Mouse (Mus musculus): ENCODE data around the gene Pef1. TPM values are rescaled to one million over a fixed set of nuclear protein-coding genes. Genes with fewer than 3 reads are reported as not detected.

The Pef1 gene
- polyA plus RNA-seq (2012; rRNA removed) (24.9 and 31.4 TPM in 2 replicates), polyA plus RNA-seq (2014; fragmentation: Nextera tagmentation; extraction: Ambion mirVana) (38.9 and 41.3 TPM in 2 replicates)

DNA sequence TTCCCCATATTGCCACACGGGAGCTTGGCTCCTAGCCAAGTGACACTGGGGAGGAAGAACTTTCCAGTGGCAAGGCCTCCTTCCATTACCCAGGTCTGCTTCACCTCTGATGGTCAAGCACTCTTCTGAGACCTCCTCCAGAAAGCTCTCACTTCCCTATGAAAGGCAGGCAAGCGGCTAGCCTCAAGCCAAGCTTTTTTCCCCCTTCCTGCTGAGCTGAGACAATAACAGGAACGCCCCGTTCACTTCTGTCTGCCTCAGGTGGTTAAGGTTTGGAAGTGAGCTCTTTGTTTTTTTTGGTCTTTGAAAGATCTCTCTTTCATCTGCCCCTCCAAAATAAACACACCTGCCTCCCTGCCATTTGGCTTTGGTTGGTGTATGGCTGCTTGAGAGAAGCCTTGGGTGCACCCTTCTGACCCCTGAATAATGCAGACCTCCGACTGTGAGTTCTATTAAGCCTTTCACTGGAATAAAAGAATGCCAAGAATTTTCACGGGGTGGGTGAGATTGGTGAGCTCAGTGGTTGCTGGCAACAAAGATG lies at the start of gene Pef1:
Pef1 (plus strand) TSS at position 448 of the 541 bp plus-strand sequence.
- Histone ChIP-seq H3K9me3 (ENCODE audit: control insufficient read depth, low read length) (no peaks in the 10 kb centered on the region), H3K36me3 (replicated peaks; ENCODE audit: control insufficient read depth, insufficient read depth, low read depth) (no peaks in the 10 kb centered on the region), H3K27ac (no peak within 1 kb of the TSS), H3K9ac (replicated peaks) (no peak within 1 kb of the TSS), H3K4me1 (replicated peaks; ENCODE audit: control insufficient read depth in 2 of 2, insufficient read depth in 2 of 2, low read length in 1 of 2) (peaks cover 3 to 10% of the 10 kb centered on the region in 2 experiments; a peak in 2 of 4 replicates), H3K4me2 (ENCODE audit: low read depth) (no peak within 1 kb of the TSS), H3K4me3 (ENCODE audit: insufficient read depth in 1 of 2, low read depth in 2 of 2, low read length in 2 of 2) (no peak within 1 kb of the TSS), H3K27me3 (ENCODE audit: control insufficient read depth, insufficient read depth, low read length) (no peaks in the 10 kb centered on the region)
- DNase-seq (ENCODE audit: low read depth in 3 of 3, low spot score in 3 of 3): no peak
- ATAC-seq (ENCODE audit: insufficient read depth): no peak
- 18% methylated on average over 6 of the region's 6 CpGs for WGBS (ENCODE audit: insufficient replicate concordance)
- TF ChIP-seq EP300 (IDR thresholded peaks at IDR 0.05; ENCODE audit: low read depth): no peak
- TF ChIP-seq CTCF (IDR thresholded peaks at IDR 0.05; ENCODE audit: low read depth): no peak

DNA sequence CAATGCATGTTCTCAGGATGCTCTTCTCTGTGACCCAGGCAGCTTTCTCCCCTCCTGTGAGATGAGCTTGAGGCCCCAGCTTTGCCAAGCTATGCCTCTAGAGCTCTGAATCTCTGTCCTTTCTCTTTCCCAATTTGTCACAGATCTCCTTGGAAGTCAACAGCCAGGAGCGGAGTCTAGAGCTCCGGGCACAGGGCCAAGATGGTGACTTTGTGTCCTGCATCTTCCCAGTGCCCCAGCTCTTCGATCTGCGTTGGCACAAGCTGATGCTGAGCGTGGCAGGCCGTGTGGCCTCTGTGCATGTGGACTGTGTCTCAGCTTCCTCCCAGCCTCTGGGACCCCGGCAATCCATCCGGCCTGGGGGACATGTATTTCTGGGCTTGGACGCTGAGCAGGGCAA lies 49.2 kb upstream of the Pef1 start:
- Histone ChIP-seq H3K36me3 (replicated peaks; ENCODE audit: control insufficient read depth, insufficient read depth, low read depth) (no peaks in the 10 kb centered on the region), H3K4me3 (ENCODE audit: insufficient read depth in 1 of 2, low read depth in 2 of 2, low read length in 2 of 2) (no peak overlapping the region), H3K27ac (no peak overlapping the region), H3K9me3 (ENCODE audit: control insufficient read depth, low read length) (no peaks in the 10 kb centered on the region), H3K27me3 (ENCODE audit: control insufficient read depth, insufficient read depth, low read length) (no peaks in the 10 kb centered on the region), H3K9ac (replicated peaks) (no peak overlapping the region), H3K4me1 (replicated peaks; ENCODE audit: control insufficient read depth in 2 of 2, insufficient read depth in 2 of 2, low read length in 1 of 2) (no peaks in the 10 kb centered on the region), H3K4me2 (ENCODE audit: low read depth) (no peak overlapping the region)
- 74% methylated on average over 9 of the region's 9 CpGs for WGBS (ENCODE audit: insufficient replicate concordance)
- no peak for ATAC-seq (ENCODE audit: insufficient read depth)
- DNase-seq (ENCODE audit: low read depth in 3 of 3, low spot score in 3 of 3): no peak
- TF ChIP-seq EP300 (IDR thresholded peaks at IDR 0.05; ENCODE audit: low read depth): no peak
- TF ChIP-seq CTCF (IDR thresholded peaks at IDR 0.05; ENCODE audit: low read depth): no peak

DNA sequence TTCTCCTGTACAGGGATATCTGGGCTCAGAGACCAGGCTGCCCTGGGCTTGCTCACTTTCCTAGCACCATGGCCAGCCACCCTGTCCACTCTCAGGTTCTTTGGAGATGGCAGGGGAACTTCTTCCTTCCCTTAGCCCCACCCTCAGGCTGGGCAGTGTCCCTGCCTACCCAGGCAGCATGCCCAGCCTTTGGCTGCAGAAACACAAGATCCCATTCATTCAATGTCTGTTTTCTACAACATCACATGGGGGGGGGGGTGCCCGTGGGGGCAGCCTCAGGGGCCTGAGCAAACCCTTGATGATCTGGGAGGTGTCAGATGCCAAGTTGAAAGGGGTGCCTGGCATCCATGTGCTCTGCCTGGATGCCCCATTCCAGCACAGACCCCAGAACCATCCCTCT lies 47.6 kb upstream of the Pef1 start:
- ATAC-seq (ENCODE audit: insufficient read depth) (no peak), DNase-seq (ENCODE audit: low read depth in 3 of 3, low spot score in 3 of 3) (no peak)
- Histone ChIP-seq H3K9ac (replicated peaks) (no peak overlapping the region), H3K4me2 (ENCODE audit: low read depth) (no peak overlapping the region), H3K9me3 (ENCODE audit: control insufficient read depth, low read length) (no peaks in the 10 kb centered on the region), H3K27ac (no peak overlapping the region), H3K4me3 (ENCODE audit: insufficient read depth in 1 of 2, low read depth in 2 of 2, low read length in 2 of 2) (no peak overlapping the region), H3K4me1 (replicated peaks; ENCODE audit: control insufficient read depth in 2 of 2, insufficient read depth in 2 of 2, low read length in 1 of 2) (no peaks in the 10 kb centered on the region), H3K27me3 (ENCODE audit: control insufficient read depth, insufficient read depth, low read length) (no peaks in the 10 kb centered on the region), H3K36me3 (replicated peaks; ENCODE audit: control insufficient read depth, insufficient read depth, low read depth) (no peaks in the 10 kb centered on the region)
- TF ChIP-seq CTCF (IDR thresholded peaks at IDR 0.05; ENCODE audit: low read depth) (no peak), EP300 (IDR thresholded peaks at IDR 0.05; ENCODE audit: low read depth) (no peak)
- WGBS (ENCODE audit: insufficient replicate concordance): 29% methylated on average over 1 of the region's 1 CpGs

DNA sequence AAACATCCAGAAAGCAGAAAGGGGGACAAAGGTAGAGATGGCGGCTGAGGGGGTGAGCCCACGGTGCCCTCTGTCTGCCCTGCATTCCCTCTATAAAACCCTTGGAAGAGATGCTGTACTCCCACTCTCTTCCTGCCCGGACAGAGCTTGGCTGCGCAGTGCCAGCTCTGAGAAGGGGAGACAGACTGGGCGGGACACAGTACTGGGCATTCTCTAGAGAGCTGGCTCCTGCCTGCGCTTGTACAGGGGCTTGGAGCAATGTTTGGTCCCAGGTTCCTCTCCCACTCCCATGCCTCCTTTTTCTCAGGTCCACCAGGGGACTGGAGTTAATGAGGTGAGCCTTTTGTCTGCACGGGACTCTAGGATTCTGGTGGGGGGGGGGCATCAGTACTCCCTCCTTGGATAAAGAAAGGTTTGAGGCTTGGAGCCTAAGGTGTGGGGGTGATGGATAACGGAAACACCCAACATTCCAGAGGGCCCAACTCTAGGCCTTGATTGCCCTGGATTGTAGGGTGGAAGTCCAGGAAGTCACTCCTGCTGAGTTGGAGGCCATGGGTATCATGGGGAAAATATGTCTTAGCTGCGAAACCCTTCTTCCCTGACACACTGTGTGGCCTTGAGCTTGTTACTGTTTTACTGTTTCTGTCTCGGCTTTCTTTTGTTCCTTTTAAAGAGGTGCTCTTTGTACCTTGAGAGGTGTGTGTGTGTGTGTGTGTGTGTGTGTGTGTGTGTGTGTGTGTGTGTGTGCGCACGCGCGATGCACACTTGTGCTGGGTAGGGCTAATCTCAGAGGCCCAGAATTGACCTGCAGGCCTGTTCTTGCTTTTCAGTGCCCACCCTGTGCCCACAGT lies 47.0 kb upstream of the Pef1 start:
- Histone ChIP-seq H3K9me3 (ENCODE audit: control insufficient read depth, low read length) (no peaks in the 10 kb centered on the region), H3K36me3 (replicated peaks; ENCODE audit: control insufficient read depth, insufficient read depth, low read depth) (no peaks in the 10 kb centered on the region), H3K4me2 (ENCODE audit: low read depth) (no peak overlapping the region), H3K27me3 (ENCODE audit: control insufficient read depth, insufficient read depth, low read length) (no peaks in the 10 kb centered on the region), H3K9ac (replicated peaks) (no peak overlapping the region), H3K27ac (no peak overlapping the region), H3K4me1 (replicated peaks; ENCODE audit: control insufficient read depth in 2 of 2, insufficient read depth in 2 of 2, low read length in 1 of 2) (no peaks in the 10 kb centered on the region), H3K4me3 (ENCODE audit: insufficient read depth in 1 of 2, low read depth in 2 of 2, low read length in 2 of 2) (no peak overlapping the region)
- 72% methylated on average over 14 of the region's 14 CpGs for WGBS (ENCODE audit: insufficient replicate concordance)
- no peak for DNase-seq (ENCODE audit: low read depth in 3 of 3, low spot score in 3 of 3)
- TF ChIP-seq EP300 (IDR thresholded peaks at IDR 0.05; ENCODE audit: low read depth): no peak
- no peak for TF ChIP-seq CTCF (IDR thresholded peaks at IDR 0.05; ENCODE audit: low read depth)
- ATAC-seq (ENCODE audit: insufficient read depth): no peak

DNA sequence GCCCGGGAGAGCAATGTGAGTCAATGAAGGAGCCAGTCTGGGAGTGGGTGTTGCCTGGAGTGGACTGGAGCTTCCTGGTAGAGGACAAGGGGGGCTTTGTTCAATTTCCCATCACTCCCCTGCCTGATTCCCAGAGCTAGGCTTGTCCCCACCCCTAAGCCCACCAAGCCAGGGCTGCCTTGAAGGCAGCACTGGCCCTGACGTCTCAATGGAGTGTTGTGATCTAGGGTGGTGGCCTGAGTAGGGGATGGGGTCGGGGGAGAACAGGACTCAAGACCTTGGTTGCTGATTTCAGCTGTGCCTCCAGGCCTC lies 46.4 kb upstream of the Pef1 start:
- WGBS (ENCODE audit: insufficient replicate concordance): 42% methylated on average over 3 of the region's 3 CpGs
- no peak for ATAC-seq (ENCODE audit: insufficient read depth)
- TF ChIP-seq CTCF (IDR thresholded peaks at IDR 0.05; ENCODE audit: low read depth) (no peak), EP300 (IDR thresholded peaks at IDR 0.05; ENCODE audit: low read depth) (no peak)

More for the DNA sequence above, 46.4 kb upstream of the Pef1 start:
- Histone ChIP-seq H3K4me2 (ENCODE audit: low read depth) (no peak overlapping the region), H3K9ac (replicated peaks) (no peak overlapping the region), H3K4me3 (ENCODE audit: insufficient read depth in 1 of 2, low read depth in 2 of 2, low read length in 2 of 2) (no peak overlapping the region), H3K4me1 (replicated peaks; ENCODE audit: control insufficient read depth in 2 of 2, insufficient read depth in 2 of 2, low read length in 1 of 2) (no peaks in the 10 kb centered on the region), H3K27ac (no peak overlapping the region), H3K9me3 (ENCODE audit: control insufficient read depth, low read length) (no peaks in the 10 kb centered on the region), H3K27me3 (ENCODE audit: control insufficient read depth, insufficient read depth, low read length) (no peaks in the 10 kb centered on the region), H3K36me3 (replicated peaks; ENCODE audit: control insufficient read depth, insufficient read depth, low read depth) (no peaks in the 10 kb centered on the region)
- no peak for DNase-seq (ENCODE audit: low read depth in 3 of 3, low spot score in 3 of 3)
